17 mouse cellular contexts compared by ENCODE assay signal in genomic region chr16:33053141-33053540, GRCm38 (mm10).
"Had no signal": no experiment of that assay in that cellular context is flagged by ENCODE, and none has a peak within 500 bp of the region (broad histone marks: within the 10 kb centered on the region; RNA-seq: fewer than 3 reads in every experiment).

No protein-coding gene starts in this region.

- H3K4me3 ChIP-seq: liver, embryonic 13.5 days; midbrain, embryonic 12.5 days; midbrain, embryonic 15.5 days had no signal

- H3K27ac ChIP-seq: liver, embryonic 13.5 days; midbrain, embryonic 12.5 days; midbrain, embryonic 15.5 days; stomach, postnatal 0 days had no signal

- ATAC-seq: intestine, embryonic 16.5 days; midbrain, embryonic 15.5 days had no signal

- H3K27me3 ChIP-seq: liver, embryonic 13.5 days; midbrain, embryonic 12.5 days; midbrain, embryonic 15.5 days had no signal

- H3K36me3 ChIP-seq: midbrain, embryonic 15.5 days had no signal

- H3K9me3 ChIP-seq: liver, embryonic 13.5 days; midbrain, embryonic 12.5 days; midbrain, embryonic 15.5 days had no signal

- DNase-seq: kidney, adult 18-20 months; kidney, adult 9 months; kidney, postnatal 14 days; kidney, postnatal 4 days; liver, embryonic 13.5 days; lung, adult 2 months; lung, postnatal 14 days; lung, postnatal 4 days; right cerebral cortex, adult 18-20 months; right cerebral cortex, postnatal 14 days; right cerebral cortex, postnatal 4 days; thymus, adult 2 months; thymus, postnatal 14 days had no signal

- H3K4me2 ChIP-seq: liver, embryonic 13.5 days; midbrain, embryonic 12.5 days; midbrain, embryonic 15.5 days had no signal

- H3K9ac ChIP-seq: liver, embryonic 13.5 days; midbrain, embryonic 12.5 days; midbrain, embryonic 15.5 days had no signal
